Mouse (Mus musculus) forebrain, embryonic 11.5 days (tissue): ENCODE measurements at regions not wholly inside any gene's neighbourhood (a gene's known extent, or its start where the extent isn't known, plus 50 kb on each side); places are given as distances from the start of the nearest gene placed in this dataset.

Source experiments
- ATAC-seq: fragments of 200-750 bp; cut with Nextera tagmentation; replicated peaks from 2 replicates; pipeline ENCODE4 v1.8.0; 2017; ENCODE audit warnings: moderate TSS enrichment; ENCODE audit not compliant: low FRiP score
- DNase-seq: peaks from one replicate; pipeline ENCODE4 v3.0.0-alpha.2; 2017; ENCODE audit warnings: low spot score
- H3K27ac ChIP-seq: fragments of 300-500 bp; sonication (generic); 2 replicates; pipeline ENCODE4 v1.5.1; 2014; ENCODE audit warnings: low read depth, low read length
- H3K27me3 ChIP-seq: fragments of 300-500 bp; sonication (generic); 2 replicates; pipeline ENCODE4 v1.6.1; 2014; ENCODE audit warnings: mild to moderate bottlenecking, low read length, mixed read lengths; ENCODE audit not compliant: control insufficient read depth, insufficient read depth
- H3K36me3 ChIP-seq: fragments of 300-500 bp; sonication (generic); 2 replicates; pipeline ENCODE4 v1.6.1; 2014; ENCODE audit warnings: mild to moderate bottlenecking, low read length, moderate library complexity, mixed read lengths; ENCODE audit not compliant: control insufficient read depth, insufficient read depth
- H3K4me1 ChIP-seq: fragments of 300-500 bp; sonication (generic); replicated peaks from 2 replicates; pipeline ENCODE4 v1.6.1; 2014; ENCODE audit warnings: low read length, mixed read lengths; ENCODE audit not compliant: control insufficient read depth, insufficient read depth
- H3K4me2 ChIP-seq: fragments of 300-500 bp; sonication (generic); 2 replicates; pipeline ENCODE4 v1.6.1; 2014; ENCODE audit warnings: low read depth, mild to moderate bottlenecking, low read length, moderate library complexity, mixed read lengths; ENCODE audit not compliant: severe bottlenecking
- H3K4me3 ChIP-seq: fragments of 300-500 bp; sonication (generic); 2 replicates; pipeline ENCODE4 v1.5.1; 2014; ENCODE audit warnings: low read depth, low read length
- H3K9ac ChIP-seq: fragments of 300-500 bp; sonication (generic); 2 replicates; pipeline ENCODE4 v1.6.1; 2014; ENCODE audit warnings: low read length
- H3K9me3 ChIP-seq: fragments of 300-500 bp; sonication (generic); 2 replicates; pipeline ENCODE4 v1.6.1; 2016; ENCODE audit warnings: low read length, mixed read lengths; ENCODE audit not compliant: control insufficient read depth
- WGBS: fragments of 180-500 bp; shearing (Covaris S2); extraction: QIAGEN DNeasy Blood & Tissue Kit; methylation state at CpG from one replicate; pipeline ENCODE4 v1.1.7; 2014; 5-methylcytosine and 5-hydroxymethylcytosine counted together

- Histone ChIP-seq H3K36me3 (no peaks in the 10 kb centered on the region), H3K9me3 (no peaks in the 10 kb centered on the region), H3K4me2 (no peak overlapping the region), H3K27ac (no peak overlapping the region), H3K27me3 (no peaks in the 10 kb centered on the region), H3K4me1 (no peaks in the 10 kb centered on the region), H3K4me3 (no peak overlapping the region), H3K9ac (no peak overlapping the region)
- ATAC-seq (no peak), DNase-seq (no peak)
- WGBS, result 47% methylated on average over 10 of the region's 10 CpGs
Measured at GRCm38 (mm10) chr10:21792431-21792830, 89.6 kb upstream of the Sgk1 start.

DNA sequence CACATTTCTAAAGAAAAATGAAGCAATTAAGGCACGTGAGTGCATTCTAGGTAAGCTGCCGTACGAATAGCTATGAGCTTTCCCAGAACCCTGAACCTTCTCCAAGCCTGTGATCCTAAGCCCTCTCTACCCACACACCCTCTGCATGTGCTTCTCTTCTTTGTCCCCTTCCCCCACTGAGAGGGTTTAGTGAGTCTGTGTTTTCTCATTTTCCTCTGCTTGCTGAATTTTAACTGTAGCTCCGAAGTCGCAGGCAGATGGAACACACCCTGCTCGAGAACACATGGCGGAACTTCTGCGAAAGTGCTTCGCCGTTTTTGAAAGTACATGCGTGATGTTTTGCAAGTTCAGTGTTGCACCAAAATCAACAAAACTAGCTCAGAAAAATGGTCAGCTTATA is 88.3 kb upstream of the Sgk1 start:
- WGBS, result 91% methylated on average over 11 of the region's 11 CpGs

GRCm38 (mm10) chr10:21796386-21796785 is 85.6 kb upstream of the Sgk1 start:
- DNase-seq (no peak), ATAC-seq (no peak)
- Histone ChIP-seq H3K4me3 (no peak overlapping the region), H3K9ac (no peak overlapping the region), H3K27me3 (no peaks in the 10 kb centered on the region), H3K27ac (no peak overlapping the region), H3K4me1 (no peaks in the 10 kb centered on the region), H3K4me2 (no peak overlapping the region), H3K9me3 (no peaks in the 10 kb centered on the region), H3K36me3 (no peaks in the 10 kb centered on the region)
- 93% methylated on average over 4 of the region's 4 CpGs for WGBS

More for the DNA sequence above, 88.3 kb upstream of the Sgk1 start:
- Histone ChIP-seq H3K4me1 (no peaks in the 10 kb centered on the region), H3K27ac (no peak overlapping the region), H3K4me3 (no peak overlapping the region), H3K4me2 (no peak overlapping the region), H3K9me3 (no peaks in the 10 kb centered on the region), H3K36me3 (no peaks in the 10 kb centered on the region), H3K9ac (no peak overlapping the region), H3K27me3 (no peaks in the 10 kb centered on the region)
- ATAC-seq (no peak), DNase-seq (no peak)

DNA sequence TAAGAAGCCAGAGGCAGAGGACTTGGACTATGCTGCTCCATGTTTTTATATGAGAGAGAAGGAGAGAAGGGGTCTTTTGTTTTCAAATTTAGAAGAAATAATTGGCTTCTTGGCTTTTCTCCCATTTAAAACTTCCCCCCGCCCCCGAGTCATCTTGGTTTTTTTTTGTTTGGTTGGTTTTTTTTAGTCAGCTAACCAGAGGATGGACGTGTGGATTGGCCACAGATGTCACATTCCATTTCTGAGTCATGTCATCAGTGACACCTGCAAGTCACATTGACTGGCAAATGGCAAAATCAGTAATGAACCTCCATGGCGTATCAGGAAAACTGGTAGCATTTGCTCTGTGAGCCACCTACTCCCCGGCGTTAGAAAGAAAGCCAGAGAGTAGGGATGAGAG is 83.9 kb upstream of the Sgk1 start:
- no peak overlapping the region for H3K9ac ChIP-seq
- H3K9me3 ChIP-seq, result no peaks in the 10 kb centered on the region
- H3K4me3 ChIP-seq, result no peak overlapping the region
- H3K4me1 ChIP-seq, result no peaks in the 10 kb centered on the region
- H3K27ac ChIP-seq, result no peak overlapping the region
- 83% methylated on average over 6 of the region's 6 CpGs for WGBS
- ATAC-seq (no peak), DNase-seq (no peak)
- H3K4me2 ChIP-seq, result no peak overlapping the region
- no peaks in the 10 kb centered on the region for H3K27me3 ChIP-seq
- no peaks in the 10 kb centered on the region for H3K36me3 ChIP-seq

- H3K9me3 ChIP-seq, result no peaks in the 10 kb centered on the region
- H3K27ac ChIP-seq, result no peak overlapping the region
- H3K9ac ChIP-seq, result no peak overlapping the region
- H3K27me3 ChIP-seq, result no peaks in the 10 kb centered on the region
- no peak for ATAC-seq
- no peak for DNase-seq
- H3K4me3 ChIP-seq, result no peak overlapping the region
- no peak overlapping the region for H3K4me2 ChIP-seq
- H3K4me1 ChIP-seq, result no peaks in the 10 kb centered on the region
- WGBS, result 79% methylated on average over 5 of the region's 5 CpGs
- H3K36me3 ChIP-seq, result no peaks in the 10 kb centered on the region
Measured at GRCm38 (mm10) chr10:21801556-21801955, 80.4 kb upstream of the Sgk1 start.

DNA sequence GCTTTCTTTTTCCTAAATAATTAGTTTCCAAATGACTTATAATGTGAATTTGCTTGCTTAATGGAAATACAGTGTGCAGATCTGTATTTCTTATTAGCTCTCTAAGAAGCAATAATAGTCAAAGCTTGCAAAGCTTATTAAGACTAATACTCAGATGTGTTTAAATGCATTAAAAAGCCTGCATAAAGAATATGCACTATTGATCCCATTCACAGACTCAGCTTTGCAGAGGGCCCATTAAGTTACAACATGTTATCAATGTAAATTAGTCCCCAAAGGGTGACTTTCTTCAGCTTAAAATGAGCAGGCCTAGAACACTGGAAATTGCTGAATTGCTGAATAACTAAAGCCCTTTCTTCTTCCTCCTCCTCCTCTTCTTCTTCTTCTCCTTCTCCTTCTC is 78.8 kb upstream of the Sgk1 start:
- Histone ChIP-seq H3K4me3 (no peak overlapping the region), H3K27me3 (no peaks in the 10 kb centered on the region), H3K9me3 (no peaks in the 10 kb centered on the region), H3K27ac (no peak overlapping the region), H3K4me2 (no peak overlapping the region), H3K9ac (no peak overlapping the region), H3K36me3 (no peaks in the 10 kb centered on the region), H3K4me1 (no peaks in the 10 kb centered on the region)
- ATAC-seq, result no peak
- no peak for DNase-seq

DNA sequence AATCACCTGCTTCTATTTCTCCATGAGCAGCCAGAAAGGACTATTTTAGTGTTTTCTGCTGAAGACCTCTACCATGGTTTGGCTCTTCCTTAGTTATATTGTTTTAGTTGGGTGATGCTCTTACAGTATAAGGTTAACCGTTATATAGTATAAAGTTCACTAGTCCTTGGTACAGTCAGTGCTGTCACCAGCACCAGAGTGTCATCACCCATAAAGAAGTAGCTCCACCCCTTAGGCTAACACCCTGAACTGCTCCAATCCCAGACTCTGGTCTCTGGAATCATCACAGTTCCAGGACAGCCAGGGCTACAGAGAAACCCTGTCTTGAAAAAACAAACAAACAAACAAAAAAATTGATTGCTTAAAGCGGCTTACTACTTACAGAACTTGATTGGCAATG is 77.2 kb upstream of the Sgk1 start:
- 85% methylated on average over 2 of the region's 2 CpGs for WGBS
- no peaks in the 10 kb centered on the region for H3K36me3 ChIP-seq
- no peaks in the 10 kb centered on the region for H3K9me3 ChIP-seq
- no peak overlapping the region for H3K4me2 ChIP-seq
- no peaks in the 10 kb centered on the region for H3K27me3 ChIP-seq
- ATAC-seq, result no peak
- DNase-seq, result no peak
- H3K4me1 ChIP-seq, result no peaks in the 10 kb centered on the region
- H3K27ac ChIP-seq, result no peak overlapping the region
- no peak overlapping the region for H3K4me3 ChIP-seq
- H3K9ac ChIP-seq, result no peak overlapping the region

GRCm38 (mm10) chr10:21805606-21806005 is 76.4 kb upstream of the Sgk1 start:
- DNase-seq, result no peak
- Histone ChIP-seq H3K36me3 (no peaks in the 10 kb centered on the region), H3K27ac (no peak overlapping the region), H3K4me1 (no peaks in the 10 kb centered on the region), H3K4me3 (no peak overlapping the region), H3K9me3 (no peaks in the 10 kb centered on the region), H3K27me3 (no peaks in the 10 kb centered on the region), H3K9ac (no peak overlapping the region), H3K4me2 (no peak overlapping the region)
- 58% methylated on average over 6 of the region's 6 CpGs for WGBS
- no peak for ATAC-seq

GRCm38 (mm10) chr10:21806716-21807115 is 75.3 kb upstream of the Sgk1 start:
- DNase-seq (no peak), ATAC-seq (no peak)
- Histone ChIP-seq H3K27ac (no peak overlapping the region), H3K9me3 (no peaks in the 10 kb centered on the region), H3K4me1 (no peaks in the 10 kb centered on the region), H3K4me3 (no peak overlapping the region), H3K27me3 (no peaks in the 10 kb centered on the region), H3K36me3 (no peaks in the 10 kb centered on the region), H3K4me2 (no peak overlapping the region), H3K9ac (no peak overlapping the region)
- WGBS, result 96% methylated on average over 4 of the region's 4 CpGs
